Mouse (Mus musculus): Measurements from ENCODE around the gene Ampd3. TPM values are rescaled to one million over a fixed set of nuclear protein-coding genes. Genes with fewer than 3 reads are reported as not detected.
A peak's percentile ranks its signal among the peaks of the same experiment; 100 is the strongest.

The Ampd3 gene
- polyA plus RNA-seq, 1 experiment, result not detected

GRCm38 (mm10) chr7:110804266-110804665, 36.3 kb downstream of the Ampd3 start:
- no peak overlapping the region for H3K4me3 ChIP-seq (ENCODE audit: insufficient read depth, low read depth, low read length)
- 38% methylated on average over 3 of the region's 3 CpGs for WGBS
- H3K27ac ChIP-seq (ENCODE audit: insufficient read depth, low read depth, low read length), result no peak overlapping the region
- H3K4me1 ChIP-seq (ENCODE audit: control insufficient read depth, insufficient read depth, low read length), result peaks cover 29% of the 10 kb centered on the region
- TF ChIP-seq CTCF (IDR thresholded peaks at IDR 0.05; ENCODE audit: insufficient read depth, low read depth, low read length), result no peak
- no peak for TF ChIP-seq POLR2A (IDR thresholded peaks at IDR 0.05; ENCODE audit: insufficient read depth, low read depth, low read length)

GRCm38 (mm10) chr7:110807460-110808030, 39.5 kb downstream of the Ampd3 start:
- TF ChIP-seq POLR2A (IDR thresholded peaks at IDR 0.05; ENCODE audit: insufficient read depth, low read depth, low read length) (no peak), CTCF (IDR thresholded peaks at IDR 0.05; ENCODE audit: insufficient read depth, low read depth, low read length) (no peak)
- H3K4me3 ChIP-seq (ENCODE audit: insufficient read depth, low read depth, low read length), result no peak overlapping the region
- peaks cover 39% of the 10 kb centered on the region for H3K4me1 ChIP-seq (ENCODE audit: control insufficient read depth, insufficient read depth, low read length)
- WGBS, result 85% methylated on average over 13 of the region's 13 CpGs
- H3K27ac ChIP-seq (ENCODE audit: insufficient read depth, low read depth, low read length), result peak overlapping the region; percentile 24

DNA sequence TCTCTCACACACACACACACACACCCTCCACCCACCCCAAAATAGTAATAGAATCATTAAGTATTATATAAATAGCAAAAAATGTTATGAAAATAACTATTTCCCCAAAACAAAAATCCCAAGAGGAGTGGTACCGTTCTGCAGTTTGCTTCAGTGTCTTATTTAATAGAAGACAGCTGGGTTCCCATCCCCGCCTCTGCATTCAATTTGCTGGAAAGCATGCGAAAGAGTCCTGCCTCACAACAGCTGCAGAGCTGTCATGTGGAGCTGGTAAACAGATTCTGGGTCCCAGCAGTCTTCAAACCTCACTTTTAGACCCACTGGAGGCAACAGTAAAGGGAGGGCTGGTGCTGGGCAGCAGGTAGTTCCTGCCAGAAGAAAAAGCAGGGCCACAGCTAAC, 41.0 kb downstream of the Ampd3 start:
- peak overlapping the region; percentile 63 for H3K27ac ChIP-seq (ENCODE audit: insufficient read depth, low read depth, low read length)
- TF ChIP-seq POLR2A (IDR thresholded peaks at IDR 0.05; ENCODE audit: insufficient read depth, low read depth, low read length), result no peak
- no peak for TF ChIP-seq CTCF (IDR thresholded peaks at IDR 0.05; ENCODE audit: insufficient read depth, low read depth, low read length)
- no peak overlapping the region for H3K4me3 ChIP-seq (ENCODE audit: insufficient read depth, low read depth, low read length)
- 17% methylated on average over 3 of the region's 3 CpGs for WGBS
- peaks cover 46% of the 10 kb centered on the region for H3K4me1 ChIP-seq (ENCODE audit: control insufficient read depth, insufficient read depth, low read length)

DNA sequence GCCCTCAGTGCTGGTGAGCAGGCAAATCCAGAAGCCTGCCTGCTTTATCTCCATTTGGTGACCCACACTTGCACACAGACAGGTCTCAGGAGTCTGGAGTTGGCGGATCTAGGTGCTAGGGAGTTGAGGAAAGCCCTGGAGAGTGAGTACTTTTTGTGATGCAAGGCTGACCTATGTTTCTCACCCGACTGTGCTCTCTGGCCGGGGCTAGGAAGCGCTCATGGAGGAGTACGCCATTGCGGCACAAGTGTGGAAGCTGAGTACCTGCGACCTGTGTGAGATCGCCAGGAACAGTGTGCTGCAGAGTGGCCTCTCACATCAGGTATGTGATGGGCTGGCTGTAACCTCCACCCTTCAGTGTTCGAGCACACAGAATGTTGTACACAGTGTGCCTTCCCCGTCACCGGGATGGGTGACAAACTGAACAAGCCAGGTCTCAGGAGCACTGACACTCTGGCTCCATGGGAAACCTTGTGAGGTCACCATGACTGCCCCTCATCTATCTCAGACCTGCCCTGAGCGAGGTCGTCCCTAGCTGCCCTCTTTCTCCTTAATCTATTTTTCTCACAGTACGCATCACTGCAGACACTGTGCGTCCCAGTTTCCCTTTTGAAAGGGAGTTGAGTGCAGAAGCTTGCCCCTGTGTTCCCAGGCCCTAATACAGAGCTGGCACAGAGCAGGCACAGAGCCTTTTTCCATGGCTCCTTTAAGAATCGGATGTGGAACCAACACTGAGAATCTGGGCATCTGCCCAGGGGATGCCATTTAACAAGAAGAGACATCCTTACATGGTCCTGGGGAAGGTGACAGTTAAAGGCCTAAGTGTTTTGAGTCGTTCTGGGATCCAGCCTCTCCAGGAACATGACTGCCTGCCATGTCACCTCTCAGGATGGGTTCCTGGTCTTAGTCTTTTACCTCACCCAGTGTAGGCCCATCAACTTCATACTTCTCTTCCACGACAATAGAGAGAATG, 41.9 kb downstream of the Ampd3 start:
- H3K4me3 ChIP-seq (ENCODE audit: insufficient read depth, low read depth, low read length), result no peak overlapping the region
- H3K4me1 ChIP-seq (ENCODE audit: control insufficient read depth, insufficient read depth, low read length), result peaks cover 40% of the 10 kb centered on the region
- no peak for TF ChIP-seq CTCF (IDR thresholded peaks at IDR 0.05; ENCODE audit: insufficient read depth, low read depth, low read length)
- no peak for TF ChIP-seq POLR2A (IDR thresholded peaks at IDR 0.05; ENCODE audit: insufficient read depth, low read depth, low read length)
- H3K27ac ChIP-seq (ENCODE audit: insufficient read depth, low read depth, low read length), result peak overlapping the region; percentile 63
- WGBS, result 74% methylated on average over 18 of the region's 18 CpGs

DNA sequence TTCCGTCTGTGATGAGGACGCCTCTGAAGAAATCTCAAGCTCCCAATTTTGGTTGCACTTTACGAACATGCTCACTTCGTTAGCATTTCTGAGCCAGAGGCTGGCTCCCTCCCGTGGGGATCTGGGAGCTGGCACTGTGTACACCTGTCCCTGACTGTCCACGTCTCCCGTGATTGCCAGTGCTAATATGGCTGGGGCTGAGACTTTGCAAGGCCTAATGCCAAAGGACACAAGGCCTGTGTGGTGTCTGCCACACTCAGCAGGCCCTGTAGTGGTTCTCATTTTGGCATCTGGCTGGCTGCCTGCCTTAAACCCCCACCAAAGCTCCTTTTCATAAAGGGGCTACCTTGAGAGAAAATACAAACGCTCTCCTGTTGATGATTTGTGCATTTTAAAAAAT, 43.0 kb downstream of the Ampd3 start:
- H3K4me3 ChIP-seq (ENCODE audit: insufficient read depth, low read depth, low read length), result no peak overlapping the region
- TF ChIP-seq POLR2A (IDR thresholded peaks at IDR 0.05; ENCODE audit: insufficient read depth, low read depth, low read length) (no peak), CTCF (IDR thresholded peaks at IDR 0.05; ENCODE audit: insufficient read depth, low read depth, low read length) (no peak)
- 66% methylated on average over 8 of the region's 8 CpGs for WGBS
- H3K27ac ChIP-seq (ENCODE audit: insufficient read depth, low read depth, low read length), result peak overlapping the region; percentile 18; the same call in 1 of the 2 replicates
- H3K4me1 ChIP-seq (ENCODE audit: control insufficient read depth, insufficient read depth, low read length), result peaks cover 35% of the 10 kb centered on the region

GRCm38 (mm10) chr7:110811529-110811928, 43.5 kb downstream of the Ampd3 start:
- Histone ChIP-seq H3K4me3 (ENCODE audit: insufficient read depth, low read depth, low read length) (no peak overlapping the region), H3K4me1 (ENCODE audit: control insufficient read depth, insufficient read depth, low read length) (peaks cover 35% of the 10 kb centered on the region), H3K27ac (ENCODE audit: insufficient read depth, low read depth, low read length) (no peak overlapping the region)
- TF ChIP-seq CTCF (IDR thresholded peaks at IDR 0.05; ENCODE audit: insufficient read depth, low read depth, low read length) (no peak), POLR2A (IDR thresholded peaks at IDR 0.05; ENCODE audit: insufficient read depth, low read depth, low read length) (no peak)
- 77% methylated on average over 5 of the region's 5 CpGs for WGBS

DNA sequence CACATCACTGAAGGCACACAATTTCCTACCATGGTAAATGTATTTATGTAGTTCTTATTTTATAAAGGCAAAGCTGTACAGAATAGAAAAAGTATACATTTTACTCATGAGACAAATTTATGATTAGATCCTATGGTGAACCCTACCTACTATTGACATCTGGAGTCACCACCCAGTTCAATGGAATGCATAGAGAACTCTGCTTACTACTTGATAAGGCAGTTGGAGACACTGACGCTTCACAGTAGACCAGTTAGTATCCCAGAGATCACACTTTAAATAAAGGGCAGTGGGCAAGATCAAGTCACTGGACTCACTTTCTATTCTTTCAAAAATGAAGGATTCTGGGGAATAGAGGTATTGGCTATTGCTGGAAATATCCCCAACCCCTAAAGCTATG, 46.0 kb downstream of the Ampd3 start:
- Histone ChIP-seq H3K27ac (ENCODE audit: insufficient read depth, low read depth, low read length) (no peak overlapping the region), H3K4me1 (ENCODE audit: control insufficient read depth, insufficient read depth, low read length) (peaks cover 31% of the 10 kb centered on the region), H3K4me3 (ENCODE audit: insufficient read depth, low read depth, low read length) (no peak overlapping the region)
- TF ChIP-seq CTCF (IDR thresholded peaks at IDR 0.05; ENCODE audit: insufficient read depth, low read depth, low read length) (no peak), POLR2A (IDR thresholded peaks at IDR 0.05; ENCODE audit: insufficient read depth, low read depth, low read length) (no peak)
- WGBS, result 53% methylated on average over 1 of the region's 1 CpGs

GRCm38 (mm10) chr7:110816037-110816436, 48.0 kb downstream of the Ampd3 start:
- TF ChIP-seq CTCF (IDR thresholded peaks at IDR 0.05; ENCODE audit: insufficient read depth, low read depth, low read length) (no peak), POLR2A (IDR thresholded peaks at IDR 0.05; ENCODE audit: insufficient read depth, low read depth, low read length) (no peak)
- no peak overlapping the region for H3K4me3 ChIP-seq (ENCODE audit: insufficient read depth, low read depth, low read length)
- no peak overlapping the region for H3K27ac ChIP-seq (ENCODE audit: insufficient read depth, low read depth, low read length)
- WGBS, result 73% methylated on average over 5 of the region's 5 CpGs
- H3K4me1 ChIP-seq (ENCODE audit: control insufficient read depth, insufficient read depth, low read length), result peaks cover 12% of the 10 kb centered on the region

DNA sequence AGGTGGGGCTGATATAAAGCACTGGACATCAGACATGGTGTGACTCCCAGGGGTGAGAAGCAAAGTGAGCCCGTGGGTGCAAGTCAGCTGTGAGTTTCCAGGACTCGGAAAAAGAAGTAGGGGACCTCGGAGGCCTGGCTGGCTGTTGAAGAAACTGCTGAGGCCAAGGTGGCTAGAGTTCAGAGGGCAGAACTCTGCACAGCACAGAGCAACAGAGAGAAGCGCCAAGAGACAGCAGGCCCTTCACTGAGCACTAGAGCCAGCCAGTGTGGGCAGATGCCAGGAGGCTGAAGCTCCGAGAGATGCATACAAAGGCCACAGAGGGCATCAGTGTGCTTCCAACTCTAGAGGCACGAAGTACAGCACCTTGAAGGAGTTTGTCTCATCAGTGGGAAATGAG, 50.2 kb downstream of the Ampd3 start:
- WGBS, result 67% methylated on average over 6 of the region's 6 CpGs
- Histone ChIP-seq H3K4me1 (ENCODE audit: control insufficient read depth, insufficient read depth, low read length) (peaks cover 12% of the 10 kb centered on the region), H3K4me3 (ENCODE audit: insufficient read depth, low read depth, low read length) (no peak overlapping the region), H3K27ac (ENCODE audit: insufficient read depth, low read depth, low read length) (no peak overlapping the region)
- TF ChIP-seq POLR2A (IDR thresholded peaks at IDR 0.05; ENCODE audit: insufficient read depth, low read depth, low read length), result no peak
- no peak for TF ChIP-seq CTCF (IDR thresholded peaks at IDR 0.05; ENCODE audit: insufficient read depth, low read depth, low read length)
